Mouse (Mus musculus) kidney, adult 11 months (tissue): ENCODE data around the gene Lifr.

Experiments
- DNase-seq: peaks from one replicate; pipeline ENCODE4 v3.0.0; 2022

The Lifr gene

DNA sequence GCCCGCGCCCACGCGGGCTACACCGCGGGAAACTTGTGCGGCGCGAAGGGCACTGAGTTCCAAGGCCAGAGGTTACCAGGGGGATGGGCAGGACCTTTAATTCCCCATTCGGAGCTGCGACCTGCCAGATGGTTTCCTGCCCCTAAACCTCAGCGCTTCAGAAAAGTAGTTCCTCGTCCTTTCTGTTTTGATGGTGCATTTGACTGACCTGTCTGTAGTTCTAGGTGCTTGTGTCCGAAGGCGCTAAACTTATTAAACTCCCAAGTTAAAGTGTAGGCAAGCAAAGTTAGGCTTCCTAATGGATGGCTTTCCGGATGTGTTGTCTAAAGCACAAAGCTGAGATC, 39.5 kb downstream of the Lifr start:
- DNase-seq: no peak

DNA sequence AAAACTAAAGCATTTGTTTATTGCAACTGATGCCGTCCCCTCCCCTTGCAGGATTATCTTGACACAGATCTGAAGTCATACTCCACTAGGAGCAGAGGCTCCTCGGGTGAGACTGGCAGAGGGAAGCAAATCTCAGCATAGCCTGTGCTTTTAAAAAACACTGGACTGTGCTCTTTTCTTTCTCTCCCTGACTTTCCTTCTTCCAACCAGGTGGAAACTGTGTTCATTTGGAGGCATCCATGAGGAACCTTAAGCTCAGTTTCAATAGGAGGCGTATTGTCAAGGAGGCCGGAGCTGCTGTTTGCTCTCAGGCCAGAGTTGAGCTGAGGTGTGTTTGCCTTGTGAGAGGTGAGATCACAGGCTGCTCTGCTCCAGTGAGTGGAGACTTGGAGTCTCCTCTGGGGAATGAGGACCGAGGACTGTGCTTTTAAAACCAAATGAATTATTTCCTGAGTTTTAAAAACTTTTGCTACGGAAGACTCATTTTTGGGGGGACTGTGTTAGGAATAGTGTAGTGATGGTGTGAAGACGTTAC, 40.3 kb downstream of the Lifr start:
- no peak for DNase-seq

DNA sequence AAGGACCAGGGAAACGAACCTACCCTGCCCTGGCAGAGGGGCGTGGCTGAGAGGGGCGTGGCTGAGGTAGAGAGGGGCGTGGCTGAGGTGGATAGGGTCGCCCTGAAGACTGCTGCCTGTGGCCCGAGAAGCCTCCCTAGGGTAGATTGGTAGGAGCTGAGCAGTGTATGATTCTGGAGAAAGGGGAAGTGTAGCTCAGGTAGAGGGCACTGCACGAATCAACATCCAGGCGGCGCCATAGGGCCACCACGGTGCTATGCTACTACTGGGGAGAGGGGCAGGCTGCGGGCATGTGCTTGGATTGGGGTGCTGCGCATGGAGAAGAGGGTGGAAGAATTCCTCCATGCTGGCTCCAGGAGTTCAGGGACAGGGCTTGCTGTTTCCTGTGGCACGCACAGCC, 42.3 kb downstream of the Lifr start:
- no peak for DNase-seq

DNA sequence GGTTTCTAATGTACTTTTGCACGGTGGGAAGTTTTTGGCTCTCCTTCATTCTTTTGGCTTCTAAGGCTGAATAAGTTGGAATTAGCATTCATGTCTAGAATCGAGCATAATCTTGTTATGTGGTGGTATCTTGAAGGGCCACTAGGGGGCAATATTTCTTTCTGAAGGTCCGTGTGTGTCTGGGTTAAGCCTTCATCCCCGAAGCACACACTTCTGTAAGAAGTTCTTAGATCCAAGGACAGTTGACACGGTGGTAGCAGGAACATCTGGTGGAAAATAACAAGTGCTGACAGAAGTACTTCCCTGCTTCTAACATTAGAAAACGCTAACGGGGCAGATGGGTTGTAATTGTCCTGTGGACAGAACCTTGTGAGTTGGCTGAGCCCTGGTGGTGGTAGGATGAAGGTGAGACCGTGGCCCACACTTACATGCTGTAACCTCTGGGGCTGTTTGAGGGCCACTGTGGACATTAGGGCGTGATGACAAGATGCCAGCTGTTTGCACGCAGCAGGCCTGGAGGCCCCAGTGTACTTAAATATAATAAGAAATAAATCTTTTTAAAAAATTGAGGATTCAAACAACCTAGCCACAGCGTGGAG, 44.1 kb downstream of the Lifr start:
- no peak for DNase-seq

DNA sequence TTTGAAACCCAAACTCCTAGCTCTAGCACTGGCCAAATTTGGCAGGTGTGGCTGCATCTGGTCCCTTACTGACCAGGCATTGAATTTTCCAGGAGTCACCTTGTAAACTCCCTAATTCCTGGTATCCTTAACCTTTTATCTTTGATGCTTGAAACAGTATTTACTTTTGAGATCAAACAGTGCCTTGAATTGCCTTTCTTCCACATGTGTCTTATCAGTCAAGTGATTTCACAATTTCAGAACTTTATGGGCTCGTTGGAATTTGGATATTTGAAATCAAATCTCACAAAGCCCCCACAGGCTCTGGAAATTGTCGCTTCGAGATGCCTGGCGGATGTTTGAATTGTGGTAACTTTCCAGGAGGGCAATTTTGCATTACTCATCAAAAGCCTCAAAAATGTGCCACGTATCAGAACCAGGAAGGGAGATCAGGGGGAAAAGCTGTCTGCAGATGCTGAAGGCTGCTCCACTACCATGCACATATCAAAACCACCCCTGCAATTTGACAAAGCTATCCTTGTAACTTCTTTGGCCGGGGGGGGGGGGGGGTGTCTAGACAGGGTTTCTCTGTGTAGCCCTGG, 45.7 kb downstream of the Lifr start:
- no peak for DNase-seq

DNA sequence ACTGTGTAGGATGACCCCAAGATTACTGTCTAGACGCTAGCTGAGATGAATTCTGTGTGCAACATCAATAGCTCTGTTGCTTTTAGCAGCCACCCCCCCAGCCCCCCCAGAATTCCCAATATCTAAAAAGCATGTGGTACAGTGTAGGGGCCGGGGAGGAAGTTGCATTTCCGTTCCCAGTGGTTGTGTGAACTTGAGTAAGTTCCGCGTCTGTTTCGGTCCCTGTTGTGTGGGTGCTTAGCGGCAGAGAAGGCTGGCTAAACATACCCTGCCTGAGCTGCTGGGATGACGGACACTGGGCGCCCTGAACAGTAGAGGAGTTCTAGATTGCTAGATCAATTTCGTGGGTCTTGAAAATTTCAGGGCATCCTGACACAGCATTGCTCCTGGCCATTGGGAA, 46.5 kb downstream of the Lifr start:
- no peak for DNase-seq

- peak; percentile 81 for DNase-seq
Observed at GRCm38 (mm10) chr15:7137607-7138006, 47.2 kb downstream of the Lifr start.

- DNase-seq: no peak
Observed at GRCm38 (mm10) chr15:7138471-7138870, 48.1 kb downstream of the Lifr start.

- no peak for DNase-seq
Observed at GRCm38 (mm10) chr15:7140322-7140721, 49.9 kb downstream of the Lifr start.

DNA sequence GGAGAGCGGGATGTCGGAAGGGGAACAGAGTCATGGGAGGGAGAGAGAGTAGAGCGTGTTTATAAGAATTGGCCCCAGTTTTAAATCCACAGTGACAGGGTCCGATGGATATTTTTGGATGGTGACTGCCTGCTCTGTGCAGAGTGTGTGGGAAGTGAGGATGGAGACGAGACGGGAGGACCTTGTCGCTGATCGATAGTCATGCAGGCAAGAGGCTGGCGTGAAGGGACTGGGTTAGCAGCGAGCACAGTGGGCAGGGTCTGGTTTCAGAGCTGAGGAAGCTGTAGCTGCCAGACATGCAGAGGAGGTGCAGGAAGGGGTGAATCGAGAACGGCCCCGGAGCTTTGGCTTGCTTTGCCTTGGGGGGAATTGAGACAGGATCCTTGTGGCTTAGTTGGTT, 50.8 kb downstream of the Lifr start:
- no peak for DNase-seq

GRCm38 (mm10) chr15:7143689-7144170, 53.3 kb downstream of the Lifr start:
- DNase-seq: no peak

DNA sequence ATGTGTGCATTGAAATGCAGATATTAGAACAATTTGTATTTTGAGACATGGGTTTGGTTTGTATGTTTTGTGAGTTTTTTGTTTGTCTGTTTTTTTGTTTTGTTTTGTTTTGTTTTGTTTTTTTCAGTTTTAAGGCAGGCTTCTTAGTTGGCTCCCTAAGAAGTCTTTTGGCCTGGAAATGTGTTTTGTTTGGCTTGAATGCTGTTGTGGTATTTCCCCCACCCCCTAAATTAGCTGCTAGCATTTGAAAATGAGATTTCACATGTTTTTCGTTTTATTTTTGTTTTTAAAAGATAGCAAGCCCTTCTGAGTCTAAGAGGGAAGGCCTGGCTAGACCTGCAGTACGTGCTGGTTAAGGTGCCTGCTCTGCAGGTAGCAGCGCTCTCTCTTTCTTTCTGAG, 54.1 kb downstream of the Lifr start:
- DNase-seq: no peak

GRCm38 (mm10) chr15:7144942-7145341, 54.5 kb downstream of the Lifr start:
- DNase-seq: no peak

GRCm38 (mm10) chr15:7145555-7145954, 55.1 kb downstream of the Lifr start:
- no peak for DNase-seq

DNA sequence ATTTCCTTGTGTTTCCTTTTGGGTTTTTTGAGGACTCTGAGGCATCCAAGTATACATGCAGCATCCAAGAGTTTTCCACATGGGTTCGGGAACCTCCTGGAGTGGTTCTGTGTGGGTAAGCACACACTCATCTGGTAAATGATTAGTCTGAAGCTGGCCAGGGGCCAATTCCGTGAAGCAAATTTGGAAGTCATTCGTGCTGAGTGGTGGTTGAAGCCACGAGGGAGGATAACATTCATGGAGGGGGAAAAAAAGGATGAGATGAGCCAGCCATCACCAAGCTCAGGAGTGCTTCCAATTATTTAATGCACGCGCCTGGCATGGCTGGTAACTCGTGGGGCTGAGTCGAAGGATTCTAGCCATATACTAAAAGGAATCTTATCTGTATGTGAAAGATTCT, 56.1 kb downstream of the Lifr start:
- DNase-seq: peak; percentile 73

DNA sequence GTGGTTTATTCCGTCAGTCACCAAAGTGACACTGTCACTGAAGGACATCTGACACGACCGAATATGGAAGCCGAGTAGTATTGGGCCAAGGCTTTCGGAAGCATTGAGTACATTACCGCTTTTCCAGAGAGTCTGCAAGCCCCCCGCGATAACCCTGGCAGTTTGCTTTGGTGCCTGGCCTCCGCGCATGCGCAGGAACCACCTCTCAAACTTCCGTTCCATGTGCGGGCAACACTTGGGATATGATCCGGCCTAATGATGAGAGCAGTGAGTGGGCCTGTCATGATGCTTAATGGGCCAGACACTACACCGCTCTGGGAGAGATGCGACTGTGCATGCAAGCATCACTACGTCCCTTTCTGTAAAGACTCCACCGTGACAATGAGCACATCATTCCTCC, 59.4 kb downstream of the Lifr start:
- DNase-seq: no peak

GRCm38 (mm10) chr15:7150591-7150990, 60.2 kb downstream of the Lifr start:
- DNase-seq: no peak

DNA sequence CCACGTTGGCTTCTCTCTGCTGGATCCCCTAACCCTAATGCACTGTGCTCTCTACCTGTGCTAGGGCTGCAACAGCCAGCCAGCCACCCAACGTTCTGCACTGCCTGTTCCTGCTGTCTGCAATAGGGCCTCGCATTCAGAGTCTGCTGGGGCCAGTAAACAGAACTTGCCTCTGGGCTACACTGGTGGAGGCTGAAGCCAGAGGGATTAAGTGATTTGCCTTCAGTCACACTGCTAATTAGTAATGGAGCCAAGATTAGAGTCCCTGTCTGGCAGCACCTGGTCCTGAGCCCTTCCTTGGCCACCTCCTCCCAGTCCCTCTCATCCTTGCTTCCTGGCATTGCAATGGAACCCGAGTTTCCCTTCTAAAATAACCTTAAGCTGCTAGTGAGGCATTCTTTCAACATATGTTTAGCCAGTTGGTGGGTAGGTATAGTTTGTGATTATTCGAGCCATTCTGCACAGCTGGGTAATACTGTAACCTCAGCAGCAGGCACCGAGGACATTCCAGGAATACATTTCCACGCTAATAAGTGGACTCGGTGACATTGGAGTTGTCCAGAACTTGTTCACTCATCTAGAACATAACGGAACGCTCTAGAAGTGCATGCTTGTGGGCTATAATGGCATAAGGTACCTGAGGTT, 61.8 kb downstream of the Lifr start:
- peak; percentile 53 for DNase-seq

DNA sequence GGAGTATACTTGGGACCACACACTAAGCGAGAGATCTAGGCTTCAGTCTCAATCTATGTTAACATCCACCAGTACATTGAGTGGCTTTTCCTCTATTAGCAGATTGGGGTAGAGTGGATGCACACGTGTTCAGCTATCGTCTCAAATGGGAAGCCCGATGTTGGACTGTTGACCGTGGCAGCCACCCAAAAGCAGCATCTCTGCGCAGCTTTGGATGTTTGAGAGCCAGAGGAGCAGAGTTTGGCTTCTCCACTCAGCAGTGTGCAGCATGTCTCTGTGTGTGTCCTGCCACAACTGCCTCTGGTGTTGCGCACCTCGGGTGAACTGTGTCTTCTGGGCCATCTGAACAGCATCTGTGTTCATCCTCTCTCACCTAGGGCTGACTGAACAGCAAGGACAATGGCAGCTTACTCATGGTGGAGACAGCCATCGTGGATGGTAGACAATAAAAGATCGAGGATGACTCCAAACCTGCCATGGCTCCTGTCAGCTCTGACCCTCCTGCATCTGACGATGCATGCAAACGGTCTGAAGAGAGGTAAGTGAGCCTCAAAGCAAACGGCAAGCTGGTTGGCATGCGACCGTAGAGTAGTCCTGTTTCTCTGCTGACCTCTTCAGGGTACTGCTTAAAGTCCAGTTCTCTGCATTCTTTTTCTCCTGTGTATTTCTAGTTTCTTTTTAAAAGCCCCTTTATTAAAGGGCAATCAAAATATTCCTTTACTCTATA, 63.8 kb downstream of the Lifr start:
- no peak for DNase-seq

DNA sequence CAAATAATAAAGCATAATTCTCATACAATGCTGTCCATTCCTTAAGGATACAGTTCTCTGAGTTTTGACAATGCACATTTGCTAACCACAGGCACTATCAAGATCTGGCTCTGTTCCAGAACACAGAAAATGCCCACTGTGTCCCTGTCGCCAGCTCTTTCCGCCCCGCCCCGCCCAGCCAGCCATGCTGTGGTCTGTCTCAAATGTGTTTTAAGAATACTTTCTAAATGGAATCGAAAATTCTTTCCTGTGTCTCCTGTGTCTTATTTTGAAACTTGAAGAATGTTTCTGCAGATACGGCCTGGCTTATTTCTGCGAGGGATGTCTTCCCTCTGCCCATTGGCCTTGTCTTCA, 64.3 kb downstream of the Lifr start:
- no peak for DNase-seq

DNA sequence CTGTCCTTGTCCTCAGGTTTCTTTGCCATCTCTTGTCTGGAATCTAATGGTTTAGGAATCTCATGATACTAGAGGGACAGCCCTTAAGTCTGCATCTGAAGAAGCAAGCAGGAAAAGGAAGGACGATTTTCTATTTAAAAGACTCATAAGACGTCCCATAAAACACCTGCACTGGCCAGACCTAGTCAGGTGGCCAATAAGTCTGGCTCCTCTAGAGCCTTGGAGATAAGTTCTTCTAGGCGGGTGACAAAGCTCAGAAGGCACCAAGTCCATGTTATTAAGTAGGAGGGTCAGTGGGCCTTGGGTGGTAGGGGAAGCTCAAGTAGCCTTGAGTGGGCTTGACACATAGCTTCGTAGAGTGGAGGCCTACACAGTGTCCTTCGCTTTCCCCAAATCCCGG, 67.2 kb downstream of the Lifr start:
- no peak for DNase-seq

GRCm38 (mm10) chr15:7159869-7160268, 69.5 kb downstream of the Lifr start:
- DNase-seq: peak; percentile 67

GRCm38 (mm10) chr15:7160321-7160720, 69.9 kb downstream of the Lifr start:
- no peak for DNase-seq

- DNase-seq: no peak
Observed at GRCm38 (mm10) chr15:7163851-7164250, 73.4 kb downstream of the Lifr start.
